Mouse (Mus musculus): Measurements from ENCODE around the gene Nectin1.

DNA sequence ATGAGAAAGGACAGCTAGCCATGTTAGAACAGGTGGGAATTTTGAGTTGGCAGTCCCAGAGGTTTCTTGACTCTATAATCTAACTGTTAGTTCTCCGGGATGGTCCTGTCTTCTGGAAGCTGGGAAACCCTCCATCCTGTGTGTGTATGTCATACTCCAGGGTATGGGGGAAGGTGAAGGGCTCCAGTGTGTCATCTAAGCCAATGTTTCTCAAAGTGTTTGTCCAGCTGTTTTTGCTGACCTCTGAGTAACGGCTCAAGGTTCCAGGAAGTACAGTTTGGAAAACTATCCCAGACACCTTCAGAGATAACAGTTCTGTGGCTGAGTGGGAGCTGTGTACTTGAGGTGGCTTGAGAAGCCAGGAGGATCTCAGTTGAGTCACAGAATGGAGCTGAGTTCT lies 56.7 kb downstream of the Nectin1 start:
- TF ChIP-seq CTCF (IDR thresholded peaks at IDR 0.05; ENCODE audit: low read depth) (no peak), EP300 (IDR thresholded peaks at IDR 0.05; ENCODE audit: low read depth) (no peak)

Measured in liver, embryonic 14.5 days (tissue).